Mouse (Mus musculus): ENCODE measurements at regions not wholly inside any gene's neighbourhood (a gene's known extent, or its start where the extent isn't known, plus 50 kb on each side); places are given as distances from the start of the nearest gene placed in this dataset.
"Not testable (repeated sequence)": the region's sequence is repeated elsewhere in the genome, so short reads cannot be mapped to it uniquely, and the experiment has no call there.

DNA sequence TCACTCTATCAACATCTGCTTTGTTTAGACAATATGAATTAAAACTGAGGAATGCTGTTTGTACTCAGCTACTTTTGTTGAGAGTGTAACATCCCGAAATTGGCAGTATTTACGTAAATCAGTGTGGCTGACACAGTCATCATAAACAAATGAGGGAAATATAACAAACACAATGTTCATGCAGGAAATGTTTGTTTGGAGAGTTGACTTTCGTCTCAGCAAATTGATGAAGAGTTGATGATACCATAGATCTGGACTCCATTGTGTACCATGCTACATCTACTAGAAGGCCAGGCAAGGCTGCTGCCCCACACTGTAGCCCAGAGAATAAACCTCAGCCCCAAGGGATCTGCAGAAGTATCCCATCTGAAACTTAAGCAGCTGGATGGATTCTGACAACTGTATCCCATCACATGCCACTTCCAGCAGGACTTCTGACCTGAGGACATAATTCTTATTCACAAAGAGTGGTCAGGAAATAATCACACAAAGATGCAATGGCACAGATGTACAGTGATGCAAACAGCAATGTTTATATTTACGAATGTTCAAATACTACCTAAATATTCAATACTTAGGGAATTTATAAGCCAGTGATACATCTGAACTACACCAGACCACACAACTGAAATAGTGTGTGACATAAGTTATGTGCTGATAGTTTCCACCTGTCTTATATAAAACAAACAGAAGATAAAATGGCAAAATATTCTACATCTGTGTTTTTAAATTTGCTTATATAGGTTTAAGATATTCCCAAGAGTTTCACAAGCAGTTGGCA, 51.3 kb downstream of the Gm21897 start:
- DNase-seq (ENCODE audit: low spot score): no peak

DNA sequence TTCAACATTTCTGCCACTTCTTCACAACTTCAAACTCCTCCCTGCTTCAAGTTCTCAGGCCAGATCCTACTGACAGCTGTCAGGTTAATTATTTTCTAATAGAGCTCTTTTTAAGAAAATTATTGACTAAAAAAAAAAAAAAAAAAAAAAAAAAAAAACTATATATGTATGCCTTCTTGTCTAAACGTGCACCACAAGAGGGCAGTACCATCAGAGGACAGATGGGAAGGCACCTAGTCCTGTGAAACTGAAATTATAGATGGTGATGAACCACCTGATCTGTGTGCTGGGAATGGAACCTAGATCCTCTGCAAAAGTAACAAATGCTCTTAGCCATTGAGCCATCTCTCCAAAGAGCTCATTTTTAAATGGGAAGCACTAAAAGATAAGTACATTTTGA, 55.6 kb downstream of the Gm21897 start:
- DNase-seq (ENCODE audit: low spot score): no peak

DNA sequence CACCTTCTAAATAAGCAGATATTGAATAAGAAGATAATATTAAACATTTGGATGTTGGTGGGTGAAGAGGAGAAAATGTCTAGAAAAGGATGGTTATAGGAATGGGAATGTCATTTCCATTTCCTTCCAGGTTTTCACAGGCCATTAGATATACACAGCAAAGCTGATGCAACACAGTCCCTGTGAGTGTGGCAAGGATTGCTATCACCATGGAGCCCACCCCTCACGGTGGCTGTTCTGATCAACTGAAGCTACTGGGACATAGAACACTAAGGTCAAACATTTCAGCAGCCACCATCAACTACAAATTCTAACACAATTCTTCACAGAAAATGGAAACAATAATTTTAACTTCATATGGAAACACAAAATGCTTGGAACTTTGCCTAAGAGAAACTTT, 56.7 kb downstream of the Gm21897 start:
- no peak for DNase-seq (ENCODE audit: low spot score)

DNA sequence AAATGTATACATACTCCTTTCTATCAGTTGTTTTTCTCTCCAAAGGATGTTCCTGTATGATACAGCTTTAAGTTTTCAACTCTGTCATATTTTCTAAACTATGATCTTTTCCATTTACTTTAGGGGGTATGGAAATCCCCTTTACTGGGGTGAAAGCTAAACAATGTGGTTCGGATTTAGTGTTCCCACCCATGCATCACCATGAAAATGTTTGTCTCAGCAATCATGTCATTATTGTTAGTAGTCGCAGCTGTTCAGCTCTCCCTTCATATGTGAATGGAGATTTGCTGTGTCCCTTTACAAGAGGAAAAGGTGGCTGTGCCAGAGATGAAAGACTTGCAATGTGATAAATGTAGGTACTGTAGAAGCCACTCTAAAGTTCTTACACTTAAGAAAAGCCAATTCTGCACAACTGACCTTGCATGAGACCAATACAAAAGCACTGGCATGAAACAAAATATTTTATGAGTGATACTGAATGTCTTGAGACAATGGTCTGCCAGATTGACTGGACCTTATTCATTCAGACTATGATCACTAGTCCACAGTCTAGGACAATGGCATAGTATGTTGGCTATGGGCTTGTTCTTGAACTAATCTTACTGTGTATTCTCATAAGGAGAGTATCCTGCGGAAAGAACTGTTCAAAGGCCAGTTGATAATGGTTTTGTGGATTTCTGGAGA, 68.4 kb downstream of the Gm21897 start:
- DNase-seq (ENCODE audit: low spot score): no peak

DNA sequence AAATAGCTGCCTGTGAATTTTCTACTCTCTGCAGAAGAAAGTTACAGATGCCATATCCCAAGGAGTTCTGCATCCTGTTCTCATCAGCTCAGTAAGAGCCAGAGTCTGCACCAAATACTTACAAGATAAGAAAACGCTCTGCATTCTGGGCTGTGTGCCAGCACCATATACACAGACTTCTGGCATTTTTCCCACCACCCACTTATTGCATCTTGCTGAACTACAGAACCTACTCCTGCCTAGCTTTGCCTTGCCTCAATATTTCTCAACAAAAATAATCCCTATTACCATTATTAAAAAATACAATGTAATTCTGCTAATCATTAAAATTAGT, 69.0 kb downstream of the Gm21897 start:
- peak; percentile 25 for DNase-seq (ENCODE audit: low spot score)

DNA sequence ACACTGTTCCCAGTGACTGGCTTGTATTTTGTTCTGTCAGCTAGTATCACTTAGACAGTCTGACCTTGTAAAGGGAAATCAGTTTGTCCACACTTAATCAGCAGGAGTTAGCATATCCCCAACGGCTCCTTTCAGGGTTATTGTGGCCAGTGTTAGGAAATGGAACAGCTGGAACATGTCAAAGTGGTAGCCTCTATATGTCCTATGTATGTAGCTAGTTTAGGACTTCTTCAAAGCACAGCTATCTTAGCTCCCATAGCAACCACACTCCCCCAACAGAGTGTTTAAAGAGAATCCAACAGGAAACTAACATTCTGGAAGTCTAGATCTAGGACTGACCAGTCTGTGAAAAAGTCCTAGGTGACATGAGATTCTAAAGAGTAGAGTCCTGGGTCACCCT, 72.6 kb downstream of the Gm21897 start:
- no peak for DNase-seq (ENCODE audit: low spot score)

DNA sequence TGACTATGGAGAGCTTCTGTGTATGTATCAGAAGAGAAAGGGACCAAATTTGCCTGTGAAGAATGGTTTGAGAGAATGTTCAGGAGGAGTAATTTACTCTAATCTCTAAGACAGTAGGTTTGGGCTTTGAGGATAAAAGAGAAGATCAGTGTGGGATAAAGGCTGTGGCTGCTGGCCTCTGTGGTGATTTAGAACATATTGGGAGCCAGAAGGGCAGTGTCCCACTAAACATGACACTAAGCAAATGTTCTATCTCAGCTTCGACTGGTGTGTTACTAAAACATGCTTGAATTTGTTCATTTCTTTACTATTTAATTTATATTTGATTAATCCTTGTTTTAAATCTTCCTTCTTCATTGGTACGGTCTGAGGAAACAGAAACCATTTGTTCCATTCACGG, 113.1 kb downstream of the Gm21897 start:
- DNase-seq (ENCODE audit: low spot score): no peak

DNA sequence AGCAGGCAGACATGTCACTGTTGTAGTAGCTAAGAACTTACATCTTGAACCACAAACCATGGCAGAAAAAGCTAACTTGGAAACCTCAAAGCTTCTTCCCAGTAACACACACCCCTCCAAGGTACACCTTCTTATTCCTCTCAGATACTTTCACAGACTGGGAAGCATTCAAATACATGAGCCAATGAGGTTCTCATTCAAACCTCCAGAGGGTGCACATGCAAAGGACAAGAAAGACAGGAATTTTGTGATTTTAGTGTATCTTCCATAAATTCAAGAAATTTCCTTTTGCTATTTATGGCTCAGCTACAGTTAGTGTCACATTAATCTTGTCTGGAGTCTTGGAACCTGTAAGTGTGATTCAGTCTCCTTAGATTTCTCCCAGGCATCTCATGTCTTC, 115.4 kb downstream of the Gm21897 start:
- DNase-seq (ENCODE audit: low spot score): no peak

DNA sequence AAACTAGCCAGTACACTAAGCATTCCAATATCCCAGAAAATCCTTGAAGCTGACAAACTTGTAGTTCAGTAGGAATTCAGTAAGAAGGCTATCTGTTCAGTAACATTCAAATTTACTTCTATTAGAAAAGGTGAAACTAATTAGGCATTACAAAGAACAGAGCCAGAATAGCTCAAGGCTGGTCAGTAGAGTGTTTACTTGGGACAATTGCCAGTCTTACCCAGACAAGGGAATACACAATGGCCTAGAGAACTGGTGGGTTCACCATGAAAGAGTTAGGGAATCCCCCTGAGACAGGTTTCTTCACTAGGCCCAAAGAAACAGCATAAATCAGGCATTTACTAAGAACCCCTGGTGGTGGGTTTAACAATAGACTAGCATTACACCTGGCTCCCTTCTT, 145.6 kb downstream of the Gm21897 start:
- not testable (repeated sequence) for DNase-seq (ENCODE audit: low spot score)

DNA sequence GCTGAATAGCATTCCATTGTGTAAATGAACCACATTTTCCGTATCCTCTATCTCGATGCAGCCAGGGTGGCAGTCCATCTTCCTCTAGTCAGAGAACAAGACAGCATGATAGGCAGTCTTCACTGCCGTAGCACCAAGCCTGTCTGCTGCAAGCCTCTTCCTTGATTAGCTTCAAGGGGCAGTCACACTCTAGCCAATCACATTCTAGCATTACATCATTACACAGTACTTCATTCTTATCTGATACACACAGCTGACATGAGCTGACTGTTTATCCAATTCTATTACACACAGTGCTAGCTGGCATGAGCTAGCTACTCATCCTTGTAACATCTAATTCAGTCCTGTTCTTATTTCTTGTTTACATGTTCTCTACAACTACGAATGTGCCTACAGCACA, 156.6 kb downstream of the Gm21897 start:
- no peak for DNase-seq (ENCODE audit: low spot score)

DNA sequence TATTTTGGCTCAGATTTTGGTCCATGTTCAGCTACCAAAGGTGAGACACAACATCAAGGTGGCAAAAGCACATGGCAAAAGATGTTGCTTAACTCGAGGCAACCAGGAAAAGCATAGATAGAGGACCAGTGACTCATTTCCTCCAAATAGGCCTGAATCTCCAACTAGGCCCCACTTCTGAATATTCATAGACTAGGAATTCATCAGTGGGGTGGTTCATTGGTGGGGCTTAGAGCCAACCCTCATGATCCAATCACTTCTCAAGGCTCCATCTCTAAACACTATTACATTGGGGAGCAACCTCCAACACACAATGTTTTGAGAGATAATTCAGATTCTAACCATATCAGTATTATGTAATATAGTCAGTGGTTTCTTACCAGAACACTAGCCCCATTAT, 161.6 kb downstream of the Gm21897 start:
- no peak for DNase-seq (ENCODE audit: low spot score)

DNA sequence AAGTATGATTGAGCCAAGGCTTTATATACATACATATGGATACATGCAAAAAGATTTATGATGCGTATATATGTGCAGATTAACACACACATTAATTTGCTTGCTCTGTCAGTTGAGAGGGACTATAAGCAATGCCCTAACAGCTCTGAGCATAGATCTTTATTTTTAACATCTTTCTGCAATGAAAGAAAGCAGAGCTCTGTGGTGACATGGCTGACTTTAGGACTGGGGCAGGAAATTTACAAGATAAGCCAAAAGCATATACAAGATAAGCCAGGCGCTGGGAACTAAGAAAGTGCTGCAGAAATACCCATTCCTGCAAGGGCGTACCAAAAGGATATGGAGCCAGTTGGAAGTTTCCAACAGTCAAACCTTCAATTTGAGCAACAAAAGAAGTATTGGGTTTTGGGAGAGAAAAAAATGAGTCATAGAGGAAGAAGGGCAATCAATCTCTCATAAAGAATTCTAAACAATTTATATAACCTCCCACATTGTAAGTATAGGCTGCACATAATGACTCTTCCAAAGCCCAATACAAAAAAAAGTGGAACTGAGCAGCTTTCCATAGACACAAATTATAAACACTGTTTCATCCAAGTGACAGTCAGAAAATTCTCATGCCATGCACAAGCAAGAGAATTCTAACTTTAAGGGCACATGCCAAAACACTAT, 174.2 kb downstream of the Gm21897 start:
- DNase-seq (ENCODE audit: low spot score): no peak

DNA sequence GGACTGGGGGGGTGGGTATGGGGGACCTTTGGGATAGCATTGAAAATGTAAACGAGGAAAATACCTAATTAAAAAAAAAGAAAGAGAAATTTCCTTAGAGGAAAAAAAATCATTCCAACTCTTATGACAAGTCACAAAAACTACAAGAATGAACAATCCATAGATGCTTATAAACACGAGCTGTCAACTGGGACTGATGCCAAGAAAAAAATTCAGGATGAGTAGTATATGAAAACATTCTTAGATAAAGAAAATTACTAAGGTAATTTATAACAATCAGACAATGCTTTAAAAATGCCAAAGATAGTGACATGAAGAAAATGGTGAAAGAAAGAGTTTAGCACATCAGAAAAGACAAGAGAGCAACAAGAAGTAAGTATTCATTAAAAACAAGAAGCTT, 176.0 kb downstream of the Gm21897 start:
- no peak for DNase-seq (ENCODE audit: low spot score)

Measured in layer of hippocampus, adult 9-10 months (tissue).